Mouse (Mus musculus): ENCODE measurements around the gene Irgc1. TPM values are rescaled to one million over a fixed set of nuclear protein-coding genes. Genes with fewer than 3 reads are reported as not detected.
A peak's percentile ranks its signal among the peaks of the same experiment; 100 is the strongest.

Irgc1 gene
- total and polyA plus RNA-seq, 3 experiments: 0.88 TPM; not detected in 2

- Histone ChIP-seq H3K27me3 (ENCODE audit: control insufficient read depth, insufficient read depth, low read length) (no peaks in the 10 kb centered on the region), H3K4me3 (no peak overlapping the region), H3K27ac (no peak overlapping the region), H3K4me1 (ENCODE audit: control insufficient read depth, insufficient read depth, low read length) (no peaks in the 10 kb centered on the region), H3K36me3 (ENCODE audit: control insufficient read depth, insufficient read depth, low read length) (no peaks in the 10 kb centered on the region), H3K79me2 (replicated peaks; ENCODE audit: control insufficient read depth, insufficient read depth, low read length) (no peaks in the 10 kb centered on the region), H3K9ac (ENCODE audit: low read depth, low read length) (no peak overlapping the region)
- 37% methylated on average over 10 of the region's 10 CpGs for WGBS
- intact Hi-C loops (cut with DNase I): no loop called here
- no peak for TF ChIP-seq POLR2A (IDR thresholded peaks at IDR 0.05; ENCODE audit: insufficient read depth, low read depth, low read length)
- TF ChIP-seq EP300 (IDR thresholded peaks at IDR 0.05; ENCODE audit: insufficient read depth, low read depth, low read length): no peak
- TF ChIP-seq CTCF (IDR thresholded peaks at IDR 0.05): no peak
- DNase-seq: peak in 1 of 2 experiments; percentile 30
Measured at GRCm38 (mm10) chr7:24437981-24438380, 14.1 kb downstream of the Irgc1 start.

GRCm38 (mm10) chr7:24435305-24435704 lies 16.8 kb downstream of the Irgc1 start:
- no peak overlapping the region for H3K27ac ChIP-seq
- 79% methylated on average over 5 of the region's 5 CpGs for WGBS
- H3K27me3 ChIP-seq (ENCODE audit: control insufficient read depth, insufficient read depth, low read length): peaks cover 2% of the 10 kb centered on the region; the same call in 1 of the 2 replicates
- no peak overlapping the region for H3K4me3 ChIP-seq
- no peaks in the 10 kb centered on the region for H3K36me3 ChIP-seq (ENCODE audit: control insufficient read depth, insufficient read depth, low read length)
- no peak for DNase-seq
- intact Hi-C loops (cut with DNase I): no loop called here
- H3K4me1 ChIP-seq (ENCODE audit: control insufficient read depth, insufficient read depth, low read length): no peaks in the 10 kb centered on the region
- no peaks in the 10 kb centered on the region for H3K79me2 ChIP-seq (replicated peaks; ENCODE audit: control insufficient read depth, insufficient read depth, low read length)
- TF ChIP-seq EP300 (IDR thresholded peaks at IDR 0.05; ENCODE audit: insufficient read depth, low read depth, low read length) (no peak), CTCF (IDR thresholded peaks at IDR 0.05) (no peak), POLR2A (IDR thresholded peaks at IDR 0.05; ENCODE audit: insufficient read depth, low read depth, low read length) (no peak)
- H3K9ac ChIP-seq (ENCODE audit: low read depth, low read length): no peak overlapping the region

GRCm38 (mm10) chr7:24431713-24432112 lies 20.4 kb downstream of the Irgc1 start:
- H3K27ac ChIP-seq: no peak overlapping the region
- H3K4me3 ChIP-seq: no peak overlapping the region
- no peak for TF ChIP-seq POLR2A (IDR thresholded peaks at IDR 0.05; ENCODE audit: insufficient read depth, low read depth, low read length)
- TF ChIP-seq CTCF (IDR thresholded peaks at IDR 0.05): no peak
- no peak for TF ChIP-seq EP300 (IDR thresholded peaks at IDR 0.05; ENCODE audit: insufficient read depth, low read depth, low read length)
- 55% methylated on average over 11 of the region's 11 CpGs for WGBS
- H3K9ac ChIP-seq (ENCODE audit: low read depth, low read length): no peak overlapping the region
- H3K36me3 ChIP-seq (ENCODE audit: control insufficient read depth, insufficient read depth, low read length): no peaks in the 10 kb centered on the region
- H3K4me1 ChIP-seq (ENCODE audit: control insufficient read depth, insufficient read depth, low read length): no peaks in the 10 kb centered on the region
- H3K79me2 ChIP-seq (replicated peaks; ENCODE audit: control insufficient read depth, insufficient read depth, low read length): no peaks in the 10 kb centered on the region
- DNase-seq: no peak
- H3K27me3 ChIP-seq (ENCODE audit: control insufficient read depth, insufficient read depth, low read length): peaks cover 2% of the 10 kb centered on the region; the same call in 1 of the 2 replicates
- intact Hi-C loops (cut with DNase I): no loop called here

GRCm38 (mm10) chr7:24430551-24431345 lies 21.3 kb downstream of the Irgc1 start:
- Histone ChIP-seq H3K27ac (no peak overlapping the region), H3K4me3 (no peak overlapping the region), H3K27me3 (ENCODE audit: control insufficient read depth, insufficient read depth, low read length) (peaks cover 2% of the 10 kb centered on the region; the same call in 1 of the 2 replicates), H3K9ac (ENCODE audit: low read depth, low read length) (no peak overlapping the region), H3K36me3 (ENCODE audit: control insufficient read depth, insufficient read depth, low read length) (no peaks in the 10 kb centered on the region), H3K4me1 (ENCODE audit: control insufficient read depth, insufficient read depth, low read length) (no peaks in the 10 kb centered on the region), H3K79me2 (replicated peaks; ENCODE audit: control insufficient read depth, insufficient read depth, low read length) (no peaks in the 10 kb centered on the region)
- no peak for DNase-seq
- WGBS: 93% methylated on average over 15 of the region's 15 CpGs
- intact Hi-C loops (cut with DNase I): no loop called here
- no peak for TF ChIP-seq POLR2A (IDR thresholded peaks at IDR 0.05; ENCODE audit: insufficient read depth, low read depth, low read length)
- TF ChIP-seq EP300 (IDR thresholded peaks at IDR 0.05; ENCODE audit: insufficient read depth, low read depth, low read length): no peak
- TF ChIP-seq CTCF (IDR thresholded peaks at IDR 0.05): no peak

- no peak overlapping the region for H3K9ac ChIP-seq (ENCODE audit: low read depth, low read length)
- 31% methylated on average over 16 of the region's 16 CpGs for WGBS
Measured at GRCm38 (mm10) chr7:24429413-24430112, 22.5 kb downstream of the Irgc1 start.

More at GRCm38 (mm10) chr7:24429413-24430112, 22.5 kb downstream of the Irgc1 start:
- Histone ChIP-seq H3K36me3 (ENCODE audit: control insufficient read depth, insufficient read depth, low read length) (no peaks in the 10 kb centered on the region), H3K4me1 (ENCODE audit: control insufficient read depth, insufficient read depth, low read length) (no peaks in the 10 kb centered on the region), H3K79me2 (replicated peaks; ENCODE audit: control insufficient read depth, insufficient read depth, low read length) (no peaks in the 10 kb centered on the region), H3K27ac (peak overlapping the region; percentile 41; the same call in 1 of the 2 replicates), H3K27me3 (ENCODE audit: control insufficient read depth, insufficient read depth, low read length) (peaks cover 2% of the 10 kb centered on the region; the same call in 1 of the 2 replicates), H3K4me3 (no peak overlapping the region)
- intact Hi-C loops (cut with DNase I): no loop called here
- DNase-seq: peak; percentile 51 to 61
- TF ChIP-seq POLR2A (IDR thresholded peaks at IDR 0.05; ENCODE audit: insufficient read depth, low read depth, low read length) (no peak), EP300 (IDR thresholded peaks at IDR 0.05; ENCODE audit: insufficient read depth, low read depth, low read length) (no peak), CTCF (IDR thresholded peaks at IDR 0.05) (no peak)
